Mouse (Mus musculus) gastrocnemius, postnatal 10 days (tissue): ENCODE measurements around the gene Mtch1. TPM values are rescaled to one million over a fixed set of nuclear protein-coding genes. Genes with fewer than 3 reads are reported as not detected.
A peak's percentile ranks its signal among the peaks of the same experiment; 100 is the strongest.
"Not testable (repeated sequence)": the region's sequence is repeated elsewhere in the genome, so short reads cannot be mapped to it uniquely, and the experiment has no call there.

Source experiments
- DNase-seq: peaks from one replicate; pipeline ENCODE4 v3.0.0; 2021; ENCODE audit warnings: mixed read lengths
- long read RNA-seq, 2 experiments: library from polyadenylated mRNA; stranded (forward); transcript quantifications; one replicate each; pipeline ENCODE4 v2.0.0; 2021
- total RNA-seq, 2 experiments: library from RNA; stranded (reverse); gene quantifications; 2 replicates each; pipeline ENCODE4 v1.2.3; 2021

The Mtch1 gene
- 100 to 1,000 TPM; 197 to 221 TPM for total RNA-seq
- long read RNA-seq, experiment 1, transcript Mtch1-202 (12 exons, 1,897 nt) = major isoform, 314 of 598 reads
- long read RNA-seq, experiment 1, transcript Mtch1-216 (13 exons, 1,108 nt) = minor isoform, 5 of 598 reads
- long read RNA-seq, experiment 1, transcript Mtch1-201 (12 exons, 1,952 nt) = minor isoform, 237 of 598 reads
- long read RNA-seq, experiment 1, transcript Mtch1-207 (13 exons, 1,093 nt) = minor isoform, 11 of 598 reads
- long read RNA-seq, experiment 1, partial matches to known transcripts = 8 of 598 reads
- long read RNA-seq, experiment 1, other reads (novel, unspliced or antisense) = 18 of 598 reads
- long read RNA-seq, experiment 2, transcript Mtch1-202 (12 exons, 1,897 nt) = major isoform, 271 of 536 reads
- long read RNA-seq, experiment 2, transcript Mtch1-201 (12 exons, 1,952 nt) = minor isoform, 203 of 536 reads
- long read RNA-seq, experiment 2, transcript Mtch1-207 (13 exons, 1,093 nt) = minor isoform, 11 of 536 reads
- long read RNA-seq, experiment 2, transcript Mtch1-218 (1 exons, 2,292 nt) = minor isoform, 8 of 536 reads
- long read RNA-seq, experiment 2, partial matches to known transcripts = 8 of 536 reads
- long read RNA-seq, experiment 2, other reads (novel, unspliced or antisense) = 27 of 536 reads

DNA sequence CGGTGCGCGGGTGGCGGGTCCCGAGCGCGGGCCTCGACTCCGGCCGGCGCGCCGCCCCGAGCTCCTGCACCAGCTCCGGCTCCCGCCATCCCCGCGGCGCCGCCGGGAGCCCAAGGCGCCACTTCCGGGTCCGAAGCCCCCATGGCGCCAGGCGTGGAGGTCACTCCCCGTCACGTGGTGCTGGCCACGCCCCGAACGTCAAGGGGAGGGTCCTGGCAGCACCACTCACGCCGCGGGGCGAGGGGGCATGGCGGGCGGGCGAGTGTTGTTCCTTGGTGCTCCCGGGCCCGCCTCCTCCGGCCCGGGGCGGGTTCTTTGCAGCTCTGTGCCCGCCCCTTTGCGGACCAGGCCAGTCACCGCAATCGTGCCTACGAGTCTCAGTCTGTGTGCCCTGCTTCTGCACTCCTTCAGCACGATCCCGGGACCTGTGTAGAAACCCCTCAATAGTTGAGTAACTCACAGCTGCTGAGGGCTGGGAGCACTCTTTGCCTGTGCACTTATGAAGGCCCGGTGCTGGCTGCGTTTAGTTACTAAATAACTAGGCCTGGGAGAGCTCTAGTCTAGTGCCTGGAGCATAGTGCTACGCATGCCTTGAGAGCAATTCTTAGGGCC, at the start of gene Mtch1:
TSS of gene Mtch1 (minus strand) at position 290 of the 612 bp plus-strand sequence.
- DNase-seq = peak; percentile 99

DNA sequence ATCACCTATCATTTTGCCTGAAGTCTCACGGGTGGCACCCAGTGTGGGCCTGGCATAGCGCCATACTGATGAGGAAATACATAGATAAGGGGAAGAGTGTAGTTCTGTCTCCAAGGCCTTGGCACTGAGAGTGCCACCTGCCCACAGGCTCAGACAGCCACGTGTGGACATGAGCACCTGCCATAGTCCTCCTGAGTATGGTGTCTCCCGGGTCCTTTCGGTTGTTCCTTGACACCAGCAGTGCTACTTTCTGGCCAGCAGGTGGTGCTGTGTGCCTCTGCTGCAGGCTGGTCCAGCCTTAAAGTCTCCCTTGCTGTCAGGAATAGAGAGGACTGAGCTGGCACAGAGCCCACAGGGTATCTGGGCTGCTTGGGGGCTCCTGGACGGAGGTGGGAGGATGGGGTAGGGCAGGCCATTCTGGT, 49.1 kb upstream of the Mtch1 start:
- DNase-seq = peak; percentile 80

DNA sequence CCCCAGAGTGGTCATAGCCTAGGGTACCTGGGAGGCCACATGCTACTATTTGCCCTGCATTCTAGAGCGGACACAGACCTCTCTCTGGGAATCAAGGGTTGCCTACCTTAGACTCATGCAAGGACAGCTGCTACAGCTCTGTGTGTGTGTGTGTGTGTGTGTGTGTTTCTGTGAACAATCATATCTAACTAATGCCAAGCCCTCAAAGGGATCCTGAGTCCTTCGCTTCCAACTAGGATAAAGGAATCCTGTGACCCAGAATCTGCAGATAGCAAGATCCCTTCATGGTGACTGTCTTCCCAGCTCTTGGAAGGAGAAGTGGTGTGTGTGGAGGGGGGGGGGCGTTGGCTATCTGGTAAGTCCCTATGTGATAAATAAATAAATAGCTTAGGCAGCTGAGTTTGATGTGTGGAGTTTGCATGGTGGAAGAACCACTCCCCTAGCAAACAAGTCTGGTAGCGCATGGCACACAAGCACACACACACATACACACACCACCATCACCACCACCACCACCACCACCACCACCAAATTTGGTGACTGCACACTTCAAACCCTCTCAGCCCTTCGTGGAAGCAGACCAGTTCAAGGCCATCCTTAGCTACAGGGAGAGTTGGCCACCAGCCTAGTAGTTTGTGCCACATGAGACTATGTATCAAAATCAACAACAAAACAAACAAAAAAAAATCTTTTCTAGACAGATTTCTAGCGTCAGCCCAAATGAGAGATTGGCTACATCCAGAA, 48.5 kb upstream of the Mtch1 start:
- no peak for DNase-seq

DNA sequence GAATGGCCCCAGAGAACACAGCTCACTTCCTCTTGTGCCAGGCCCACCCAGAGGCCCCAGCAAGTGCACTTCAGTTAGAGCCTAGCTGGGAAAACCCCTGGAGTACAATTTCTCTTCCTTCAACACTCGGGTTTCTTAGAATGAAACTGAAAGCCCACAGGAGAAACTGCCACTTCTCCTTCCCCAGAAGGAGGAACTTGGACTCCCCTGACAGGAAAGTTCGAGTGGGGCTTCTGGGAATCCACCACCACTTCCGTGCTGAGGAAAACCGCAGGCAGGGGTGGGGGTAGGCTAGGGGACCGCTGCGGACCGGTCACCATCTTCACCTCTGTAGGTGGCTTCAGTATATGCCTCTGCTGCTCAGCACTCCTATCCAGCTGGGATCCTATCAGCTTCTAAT, 47.6 kb upstream of the Mtch1 start:
- no peak for DNase-seq

- DNase-seq = not testable (repeated sequence)
Measured at GRCm38 (mm10) chr17:29394761-29395160, 47.0 kb upstream of the Mtch1 start.

GRCm38 (mm10) chr17:29394106-29394760, 46.5 kb upstream of the Mtch1 start:
- DNase-seq = no peak

DNA sequence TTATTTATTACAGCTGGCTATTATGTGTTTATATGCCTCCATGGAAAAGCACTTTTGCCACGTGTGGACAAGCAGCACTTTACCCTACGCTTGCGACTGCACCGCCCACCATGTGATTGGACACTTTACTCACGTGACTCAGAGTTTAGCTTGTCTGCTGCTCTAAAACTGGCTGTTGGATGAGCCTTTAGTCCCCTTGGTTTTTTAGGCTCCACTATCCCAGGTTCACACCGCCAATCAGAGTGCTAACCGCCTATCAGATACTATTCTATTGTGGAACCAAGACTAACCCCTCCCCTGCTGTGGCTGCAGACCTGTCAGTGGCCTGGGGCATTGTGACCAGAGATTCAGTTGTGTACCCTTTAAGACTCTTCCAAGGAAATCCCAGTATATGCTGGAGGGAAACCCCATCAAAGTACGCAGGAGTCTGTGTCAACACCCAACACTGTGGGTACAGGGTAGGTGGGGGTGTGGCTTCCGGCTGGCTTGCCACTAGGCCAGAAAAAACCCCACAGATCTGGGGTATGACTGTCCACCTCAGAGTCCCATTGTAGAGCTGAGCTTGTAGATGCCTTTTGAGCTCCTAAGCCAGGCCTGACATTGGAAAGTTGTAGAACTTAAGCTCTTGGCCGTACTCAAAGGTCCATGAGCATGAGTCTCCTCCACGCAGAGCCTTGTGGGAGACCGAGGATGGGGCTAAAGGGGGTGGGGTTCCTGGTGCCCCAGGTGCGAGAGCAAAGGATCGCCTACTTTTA, 45.8 kb upstream of the Mtch1 start:
- DNase-seq = no peak

- DNase-seq = no peak
Measured at GRCm38 (mm10) chr17:29391280-29391679, 43.5 kb upstream of the Mtch1 start.

DNA sequence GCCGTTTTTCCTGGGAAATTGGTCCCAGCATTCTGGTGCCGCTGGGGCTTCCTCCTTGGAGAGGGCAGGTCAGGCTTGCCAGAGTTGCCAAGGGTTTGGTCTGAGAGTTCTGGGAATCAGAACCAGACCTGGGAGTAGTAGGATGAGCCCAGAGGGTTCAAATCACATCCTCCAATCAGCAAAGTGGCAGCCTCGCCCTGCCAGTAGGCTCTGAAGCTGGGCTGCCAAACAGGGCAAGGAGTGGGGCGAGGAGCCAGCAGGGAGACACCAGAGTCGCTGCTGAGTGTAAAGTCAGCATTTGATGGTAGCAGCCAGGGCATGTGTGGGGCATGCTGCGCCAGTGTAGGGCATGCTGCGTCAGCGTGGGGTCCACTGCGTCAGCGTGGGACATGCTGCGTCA, 41.2 kb upstream of the Mtch1 start:
- DNase-seq = peak; percentile 76

DNA sequence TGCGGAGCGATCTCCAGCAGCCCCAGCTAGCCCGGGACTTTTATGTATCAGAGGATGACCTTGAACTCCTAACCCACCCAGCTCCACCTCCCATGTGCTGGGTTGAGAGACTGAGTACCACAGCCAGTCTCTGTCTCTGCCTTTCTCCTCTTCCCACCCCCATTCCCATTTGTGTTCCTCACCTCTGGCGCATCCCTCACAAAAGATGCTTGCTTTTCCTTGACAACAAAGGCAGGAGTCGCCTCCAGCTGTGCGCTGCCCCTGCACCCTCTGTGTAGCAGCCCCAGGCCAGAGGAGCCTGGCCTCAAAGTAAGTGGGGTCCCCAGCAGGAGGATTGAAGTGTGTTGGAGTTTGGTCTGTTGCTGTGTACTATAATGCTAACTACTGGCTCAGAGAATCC, 38.0 kb upstream of the Mtch1 start:
- no peak for DNase-seq

- DNase-seq = peak; percentile 46
Measured at GRCm38 (mm10) chr17:29384850-29385438, 37.2 kb upstream of the Mtch1 start.

GRCm38 (mm10) chr17:29383923-29384322, 36.2 kb upstream of the Mtch1 start:
- no peak for DNase-seq

GRCm38 (mm10) chr17:29382417-29382816, 34.7 kb upstream of the Mtch1 start:
- DNase-seq = no peak

- peak; percentile 75 for DNase-seq
Measured at GRCm38 (mm10) chr17:29381472-29381871, 33.7 kb upstream of the Mtch1 start.

GRCm38 (mm10) chr17:29380241-29380640, 32.5 kb upstream of the Mtch1 start:
- no peak for DNase-seq

- no peak for DNase-seq
Measured at GRCm38 (mm10) chr17:29378056-29378455, 30.3 kb upstream of the Mtch1 start.

- no peak for DNase-seq
Measured at GRCm38 (mm10) chr17:29375871-29376270, 28.1 kb upstream of the Mtch1 start.

GRCm38 (mm10) chr17:29370984-29371723, 23.4 kb upstream of the Mtch1 start:
- DNase-seq = peak; percentile 94

GRCm38 (mm10) chr17:29368726-29369125, 21.0 kb upstream of the Mtch1 start:
- no peak for DNase-seq

DNA sequence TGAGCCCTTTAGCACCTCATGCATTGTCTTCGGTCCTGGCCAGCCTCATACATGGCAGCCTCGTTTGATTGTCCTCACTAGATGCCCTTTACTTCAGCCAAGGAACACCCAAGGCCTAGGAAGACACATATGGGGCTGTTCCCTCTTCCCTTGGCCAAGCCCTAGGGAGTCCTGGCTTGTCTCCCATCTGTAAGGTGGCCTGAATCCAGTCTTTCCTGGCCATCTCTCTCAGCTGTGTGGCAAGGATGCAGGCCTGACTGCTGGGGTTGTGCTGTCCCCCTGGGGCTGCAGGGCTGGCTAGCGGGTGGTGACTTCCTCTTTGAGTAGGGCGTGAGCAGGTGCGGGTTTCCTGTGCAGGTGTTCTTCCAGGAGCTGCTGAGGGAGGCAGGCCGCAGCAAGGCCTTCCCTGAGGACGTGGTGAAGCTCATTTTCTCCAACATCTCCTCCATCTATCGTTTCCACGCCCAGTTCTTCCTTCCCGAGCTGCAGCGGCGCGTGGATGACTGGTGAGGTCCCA, 17.4 kb upstream of the Mtch1 start:
- no peak for DNase-seq
